Mouse (Mus musculus) bone marrow macrophage, adult 2 months (primary cell): Measurements from ENCODE around the gene Pigv. TPM values are rescaled to one million over a fixed set of nuclear protein-coding genes. Genes with fewer than 3 reads are reported as not detected.
A peak's percentile ranks its signal among the peaks of the same experiment; 100 is the strongest.

Experiments
- H3K27ac ChIP-seq: 2 replicates; pipeline ENCODE4 v1.5.1; 2012; ENCODE audit warnings: low read depth, low read length; ENCODE audit not compliant: insufficient read depth
- H3K4me1 ChIP-seq: 2 replicates; pipeline ENCODE4 v1.6.1; 2012; ENCODE audit warnings: low read length; ENCODE audit not compliant: control insufficient read depth, insufficient read depth
- H3K4me3 ChIP-seq: 2 replicates; pipeline ENCODE4 v1.5.1; 2012; ENCODE audit warnings: mild to moderate bottlenecking, low read length, moderate library complexity; ENCODE audit not compliant: insufficient read depth
- CTCF ChIP-seq: IDR thresholded peaks from 2 replicates; pipeline ENCODE4 v1.5.1; 2012; ENCODE audit warnings: low read depth, mild to moderate bottlenecking, low read length, moderate library complexity
- POLR2A ChIP-seq: IDR thresholded peaks from 2 replicates; pipeline ENCODE4 v1.6.1; 2012; ENCODE audit warnings: mild to moderate bottlenecking, low read depth, low read length, borderline replicate concordance
- polyA plus RNA-seq: library from polyadenylated mRNA; stranded (reverse); fragments of >200 nt; gene quantifications from 2 replicates; pipeline ENCODE4 v1.2.4, GENCODE M21; 2012; ENCODE audit not compliant: missing spikeins, insufficient read depth, insufficient read length

Pigv gene
- polyA plus RNA-seq, 1 experiment: 15.5 TPM

GRCm38 (mm10) chr4:133619473-133620136 lies 52.8 kb downstream of the Pigv start:
- Histone ChIP-seq H3K4me3 (no peak overlapping the region), H3K4me1 (peaks cover 19% of the 10 kb centered on the region), H3K27ac (no peak overlapping the region)
- TF ChIP-seq POLR2A (no peak), CTCF (no peak)

- Histone ChIP-seq H3K4me3 (no peak overlapping the region), H3K27ac (no peak overlapping the region), H3K4me1 (peaks cover 33% of the 10 kb centered on the region)
- no peak for TF ChIP-seq POLR2A
- TF ChIP-seq CTCF: no peak
Observed at GRCm38 (mm10) chr4:133617936-133618335, 54.5 kb downstream of the Pigv start.

GRCm38 (mm10) chr4:133615416-133615815 lies 57.0 kb downstream of the Pigv start:
- TF ChIP-seq POLR2A (no peak), CTCF (no peak)
- Histone ChIP-seq H3K27ac (no peak overlapping the region), H3K4me1 (peaks cover 28% of the 10 kb centered on the region), H3K4me3 (no peak overlapping the region)

- TF ChIP-seq CTCF (no peak), POLR2A (no peak)
- Histone ChIP-seq H3K4me1 (peaks cover 28% of the 10 kb centered on the region), H3K4me3 (no peak overlapping the region), H3K27ac (peak overlapping the region; percentile 41; the same call in 1 of the 2 replicates)
Observed at GRCm38 (mm10) chr4:133614274-133614761, 58.1 kb downstream of the Pigv start.

GRCm38 (mm10) chr4:133613867-133614266 lies 58.6 kb downstream of the Pigv start:
- Histone ChIP-seq H3K4me3 (no peak overlapping the region), H3K27ac (peak overlapping the region; percentile 10; the same call in 1 of the 2 replicates), H3K4me1 (peaks cover 28% of the 10 kb centered on the region)
- TF ChIP-seq POLR2A (no peak), CTCF (no peak)

- Histone ChIP-seq H3K4me1 (peaks cover 28% of the 10 kb centered on the region), H3K27ac (no peak overlapping the region), H3K4me3 (no peak overlapping the region)
- TF ChIP-seq POLR2A: no peak
- no peak for TF ChIP-seq CTCF
Observed at GRCm38 (mm10) chr4:133613026-133613425, 59.4 kb downstream of the Pigv start.

GRCm38 (mm10) chr4:133612416-133612815 lies 60.0 kb downstream of the Pigv start:
- H3K4me3 ChIP-seq: no peak overlapping the region
- peaks cover 28% of the 10 kb centered on the region for H3K4me1 ChIP-seq

GRCm38 (mm10) chr4:133611815-133612214 lies 60.6 kb downstream of the Pigv start:
- Histone ChIP-seq H3K4me1 (peaks cover 28% of the 10 kb centered on the region), H3K4me3 (no peak overlapping the region), H3K27ac (no peak overlapping the region)
- no peak for TF ChIP-seq CTCF
- no peak for TF ChIP-seq POLR2A

More at GRCm38 (mm10) chr4:133612416-133612815, 60.0 kb downstream of the Pigv start:
- H3K27ac ChIP-seq: no peak overlapping the region
- TF ChIP-seq CTCF (no peak), POLR2A (no peak)

Other genes starting within 250 kb of the Pigv start
- gene Tent5b, start 192.5 kb downstream of the Pigv start, polyA plus RNA-seq: not detected in 2 replicates
- 1.0 TPM in 1 of 2 replicates, not detected in the other for gene Trnp1, start 174.1 kb downstream of the Pigv start, polyA plus RNA-seq
- not detected in 2 replicates for gene Kdf1, start 153.7 kb downstream of the Pigv start, polyA plus RNA-seq
- gene Nudc, start 126.7 kb downstream of the Pigv start, polyA plus RNA-seq: 107 and 110 TPM in 2 replicates
- not detected in 2 replicates for gene Nr0b2, start 119.3 kb downstream of the Pigv start, polyA plus RNA-seq
- 12.9 and 17.4 TPM in 2 replicates for gene Gpatch3, start 97.9 kb downstream of the Pigv start, polyA plus RNA-seq
- 9.3 and 11.2 TPM in 2 replicates for gene Gpn2, start 88.3 kb downstream of the Pigv start, polyA plus RNA-seq
- 2.5 and 3.3 TPM in 2 replicates for gene Sfn, start 70.5 kb downstream of the Pigv start, polyA plus RNA-seq
- 19.4 and 27.4 TPM in 2 replicates for gene Zdhhc18, start 22.5 kb downstream of the Pigv start, polyA plus RNA-seq
- gene Arid1a, start 84.1 kb upstream of the Pigv start, polyA plus RNA-seq: 58.7 and 61.1 TPM in 2 replicates
- gene Rps6ka1, start 215.2 kb upstream of the Pigv start, polyA plus RNA-seq: 100 and 101 TPM in 2 replicates